Mouse (Mus musculus): Measurements from ENCODE around the gene Gm13277.
"Not testable (repeated sequence)": the region's sequence is repeated elsewhere in the genome, so short reads cannot be mapped to it uniquely, and the experiment has no call there.

Gm13277 gene

DNA sequence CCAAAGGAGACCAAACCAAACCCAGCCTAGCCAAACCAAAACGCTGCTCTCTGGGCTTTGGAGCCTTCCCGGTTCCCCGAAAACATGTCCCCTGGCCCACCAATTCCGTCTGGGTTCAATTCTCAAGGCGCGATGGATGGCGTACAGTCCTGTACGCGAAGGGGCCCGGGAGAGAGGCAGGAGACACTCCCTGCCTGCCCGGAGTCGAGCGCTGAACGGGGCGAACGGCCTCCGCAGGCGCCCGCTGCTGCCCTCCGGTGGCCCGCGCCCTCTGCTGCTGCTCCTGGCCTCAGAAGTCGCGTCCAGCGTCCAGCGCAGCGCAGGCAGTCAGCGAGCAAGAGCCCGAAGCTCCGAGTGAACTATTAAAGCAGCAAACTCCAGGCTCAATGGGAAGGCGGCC is 6.1 kb upstream of the Gm13277 start:
- in situ Hi-C loops (cut with MboI; ENCODE audit: low sequenced_read_pairs) = not testable (repeated sequence)

DNA sequence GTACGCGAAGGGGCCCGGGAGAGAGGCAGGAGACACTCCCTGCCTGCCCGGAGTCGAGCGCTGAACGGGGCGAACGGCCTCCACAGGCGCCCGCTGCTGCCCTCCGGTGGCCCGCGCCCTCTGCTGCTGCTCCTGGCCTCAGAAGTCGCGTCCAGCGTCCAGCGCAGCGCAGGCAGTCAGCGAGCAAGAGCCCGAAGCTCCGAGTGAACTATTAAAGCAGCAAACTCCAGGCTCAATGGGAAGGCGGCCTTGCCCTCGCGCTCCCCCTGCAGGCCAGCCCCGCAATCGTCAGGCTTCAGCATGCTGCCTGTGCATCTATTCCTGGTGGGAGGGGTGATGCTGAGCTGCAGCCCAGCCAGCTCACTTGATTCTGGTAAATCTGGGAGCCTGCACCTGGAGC is 3.0 kb upstream of the Gm13277 start, which contains the start of gene Gm13276:
Gene Gm13276 (plus strand): TSS at position 301 of the 400 bp plus-strand sequence.
- in situ Hi-C loops (cut with MboI; ENCODE audit: low sequenced_read_pairs) = not testable (repeated sequence)

DNA sequence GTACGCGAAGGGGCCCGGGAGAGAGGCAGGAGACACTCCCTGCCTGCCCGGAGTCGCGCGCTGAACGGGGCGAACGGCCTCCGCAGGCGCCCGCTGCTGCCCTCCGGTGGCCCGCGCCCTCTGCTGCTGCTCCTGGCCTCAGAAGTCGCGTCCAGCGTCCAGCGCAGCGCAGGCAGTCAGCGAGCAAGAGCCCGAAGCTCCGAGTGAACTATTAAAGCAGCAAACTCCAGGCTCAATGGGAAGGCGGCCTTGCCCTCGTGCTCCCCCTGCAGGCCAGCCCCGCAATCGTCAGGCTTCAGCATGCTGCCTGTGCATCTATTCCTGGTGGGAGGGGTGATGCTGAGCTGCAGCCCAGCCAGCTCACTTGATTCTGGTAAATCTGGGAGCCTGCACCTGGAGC is 2.8 kb downstream of the Gm13277 start, which contains the start of gene Gm13278:
Gene Gm13278 (plus strand): TSS at position 301 of the 400 bp plus-strand sequence.
- in situ Hi-C loops (cut with MboI; ENCODE audit: low sequenced_read_pairs) = not testable (repeated sequence)

DNA sequence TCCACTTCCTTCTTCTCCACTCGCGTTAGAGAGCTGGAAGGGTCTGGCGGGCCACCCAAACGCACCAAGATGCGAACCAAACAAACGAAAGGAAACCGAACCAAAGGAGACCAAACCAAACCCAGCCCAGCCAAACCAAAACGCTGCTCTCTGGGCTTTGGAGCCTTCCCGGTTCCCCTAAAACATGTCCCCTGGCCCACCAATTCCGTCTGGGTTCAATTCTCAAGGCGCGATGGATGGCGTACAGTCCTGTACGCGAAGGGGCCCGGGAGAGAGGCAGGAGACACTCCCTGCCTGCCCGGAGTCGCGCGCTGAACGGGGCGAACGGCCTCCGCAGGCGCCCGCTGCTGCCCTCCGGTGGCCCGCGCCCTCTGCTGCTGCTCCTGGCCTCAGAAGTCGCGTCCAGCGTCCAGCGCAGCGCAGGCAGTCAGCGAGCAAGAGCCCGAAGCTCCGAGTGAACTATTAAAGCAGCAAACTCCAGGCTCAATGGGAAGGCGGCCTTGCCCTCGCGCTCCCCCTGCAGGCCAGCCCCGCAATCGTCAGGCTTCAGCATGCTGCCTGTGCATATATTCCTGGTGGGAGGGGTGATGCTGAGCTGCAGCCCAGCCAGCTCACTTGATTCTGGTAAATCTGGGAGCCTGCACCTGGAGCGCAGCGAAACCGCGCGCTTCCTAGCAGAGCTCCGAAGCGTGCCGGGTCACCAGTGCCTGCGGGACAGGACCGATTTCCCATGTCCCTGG is 5.7 kb downstream of the Gm13277 start, which contains the start of gene Gm13275:
Gene Gm13275 (plus strand): TSS at position 552 of the 740 bp plus-strand sequence.
- in situ Hi-C loops (cut with MboI; ENCODE audit: low sequenced_read_pairs) = not testable (repeated sequence)

DNA sequence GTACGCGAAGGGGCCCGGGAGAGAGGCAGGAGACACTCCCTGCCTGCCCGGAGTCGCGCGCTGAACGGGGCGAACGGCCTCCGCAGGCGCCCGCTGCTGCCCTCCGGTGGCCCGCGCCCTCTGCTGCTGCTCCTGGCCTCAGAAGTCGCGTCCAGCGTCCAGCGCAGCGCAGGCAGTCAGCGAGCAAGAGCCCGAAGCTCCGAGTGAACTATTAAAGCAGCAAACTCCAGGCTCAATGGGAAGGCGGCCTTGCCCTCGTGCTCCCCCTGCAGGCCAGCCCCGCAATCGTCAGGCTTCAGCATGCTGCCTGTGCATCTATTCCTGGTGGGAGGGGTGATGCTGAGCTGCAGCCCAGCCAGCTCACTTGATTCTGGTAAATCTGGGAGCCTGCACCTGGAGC is 8.7 kb downstream of the Gm13277 start, which contains the start of gene Gm13279:
Gene Gm13279 (plus strand): TSS at position 301 of the 400 bp plus-strand sequence.
- in situ Hi-C loops (cut with MboI; ENCODE audit: low sequenced_read_pairs) = not testable (repeated sequence)

DNA sequence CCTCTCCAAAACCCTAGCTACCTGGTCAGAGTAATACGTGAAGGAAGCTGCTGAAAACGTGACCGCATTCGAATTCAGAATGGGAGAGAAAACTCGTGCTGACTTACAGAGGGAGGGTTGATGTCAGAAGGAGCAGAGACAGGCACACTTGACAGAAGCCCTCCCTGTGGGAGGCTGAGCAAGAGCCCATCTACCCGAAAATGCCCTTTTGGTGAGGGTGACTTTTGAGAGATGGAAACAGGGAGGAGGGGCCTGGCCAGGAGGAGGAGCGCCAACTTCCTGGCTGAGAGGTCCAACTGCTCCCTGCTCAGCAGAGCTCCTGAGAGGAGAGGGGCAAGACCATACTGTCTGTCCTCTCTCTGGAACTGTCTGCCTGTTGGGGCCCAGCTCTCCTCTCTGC is 10.9 kb downstream of the Gm13277 start, which contains the start of gene Gm13285:
Gene Gm13285 (plus strand): TSS at position 301 of the 400 bp plus-strand sequence.
- in situ Hi-C loops (cut with MboI; ENCODE audit: low sequenced_read_pairs) = not testable (repeated sequence)

DNA sequence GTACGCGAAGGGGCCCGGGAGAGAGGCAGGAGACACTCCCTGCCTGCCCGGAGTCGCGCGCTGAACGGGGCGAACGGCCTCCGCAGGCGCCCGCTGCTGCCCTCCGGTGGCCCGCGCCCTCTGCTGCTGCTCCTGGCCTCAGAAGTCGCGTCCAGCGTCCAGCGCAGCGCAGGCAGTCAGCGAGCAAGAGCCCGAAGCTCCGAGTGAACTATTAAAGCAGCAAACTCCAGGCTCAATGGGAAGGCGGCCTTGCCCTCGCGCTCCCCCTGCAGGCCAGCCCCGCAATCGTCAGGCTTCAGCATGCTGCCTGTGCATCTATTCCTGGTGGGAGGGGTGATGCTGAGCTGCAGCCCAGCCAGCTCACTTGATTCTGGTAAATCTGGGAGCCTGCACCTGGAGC is 14.5 kb downstream of the Gm13277 start, which contains the start of gene Gm13287:
Gene Gm13287 (plus strand): TSS at position 301 of the 400 bp plus-strand sequence.
- in situ Hi-C loops (cut with MboI; ENCODE audit: low sequenced_read_pairs) = not testable (repeated sequence)

DNA sequence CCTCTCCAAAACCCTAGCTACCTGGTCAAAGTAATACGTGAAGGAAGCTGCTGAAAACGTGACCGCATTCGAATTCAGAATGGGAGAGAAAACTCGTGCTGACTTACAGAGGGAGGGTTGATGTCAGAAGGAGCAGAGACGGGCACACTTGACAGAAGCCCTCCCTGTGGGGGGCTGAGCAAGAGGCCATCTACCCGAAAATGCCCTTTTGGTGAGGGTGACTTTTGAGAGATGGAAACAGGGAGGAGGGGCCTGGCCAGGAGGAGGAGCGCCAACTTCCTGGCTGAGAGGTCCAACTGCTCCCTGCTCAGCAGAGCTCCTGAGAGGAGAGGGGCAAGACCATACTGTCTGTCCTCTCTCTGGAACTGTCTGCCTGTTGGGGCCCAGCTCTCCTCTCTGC is 16.8 kb downstream of the Gm13277 start, which contains the start of gene Gm13288:
Gene Gm13288 (plus strand): TSS at position 301 of the 400 bp plus-strand sequence.
- in situ Hi-C loops (cut with MboI; ENCODE audit: low sequenced_read_pairs) = not testable (repeated sequence)

DNA sequence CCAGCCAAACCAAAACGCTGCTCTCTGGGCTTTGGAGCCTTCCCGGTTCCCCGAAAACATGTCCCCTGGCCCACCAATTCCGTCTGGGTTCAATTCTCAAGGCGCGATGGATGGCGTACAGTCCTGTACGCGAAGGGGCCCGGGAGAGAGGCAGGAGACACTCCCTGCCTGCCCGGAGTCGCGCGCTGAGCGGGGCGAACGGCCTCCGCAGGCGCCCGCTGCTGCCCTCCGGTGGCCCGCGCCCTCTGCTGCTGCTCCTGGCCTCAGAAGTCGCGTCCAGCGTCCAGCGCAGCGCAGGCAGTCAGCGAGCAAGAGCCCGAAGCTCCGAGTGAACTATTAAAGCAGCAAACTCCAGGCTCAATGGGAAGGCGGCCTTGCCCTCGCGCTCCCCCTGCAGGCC is 17.3 kb downstream of the Gm13277 start:
- in situ Hi-C loops (cut with MboI; ENCODE audit: low sequenced_read_pairs) = not testable (repeated sequence)

DNA sequence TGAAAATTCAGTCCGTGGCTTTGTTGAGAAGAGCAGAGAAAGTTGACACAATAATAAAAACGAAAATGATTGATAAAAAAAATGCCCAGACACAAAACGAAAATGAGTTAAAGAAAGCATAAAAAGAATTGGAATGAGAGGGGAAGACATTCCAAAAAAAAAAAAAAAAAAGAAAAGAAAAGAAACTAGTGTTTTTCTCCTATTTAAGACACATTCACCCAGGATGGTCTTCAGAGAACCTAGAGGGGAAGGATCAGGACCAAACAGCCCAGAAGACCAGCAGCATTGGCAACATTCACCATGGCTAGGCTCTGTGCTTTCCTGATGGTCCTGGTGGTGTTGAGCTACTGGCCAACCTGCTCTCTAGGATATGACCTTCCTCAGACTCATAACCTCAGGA is 27.5 kb downstream of the Gm13277 start, which contains the start of gene Ifna7:
Gene Ifna7 (plus strand): TSS at position 301 of the 400 bp plus-strand sequence.
- in situ Hi-C loops (cut with MboI; ENCODE audit: low sequenced_read_pairs) = no loop called here

DNA sequence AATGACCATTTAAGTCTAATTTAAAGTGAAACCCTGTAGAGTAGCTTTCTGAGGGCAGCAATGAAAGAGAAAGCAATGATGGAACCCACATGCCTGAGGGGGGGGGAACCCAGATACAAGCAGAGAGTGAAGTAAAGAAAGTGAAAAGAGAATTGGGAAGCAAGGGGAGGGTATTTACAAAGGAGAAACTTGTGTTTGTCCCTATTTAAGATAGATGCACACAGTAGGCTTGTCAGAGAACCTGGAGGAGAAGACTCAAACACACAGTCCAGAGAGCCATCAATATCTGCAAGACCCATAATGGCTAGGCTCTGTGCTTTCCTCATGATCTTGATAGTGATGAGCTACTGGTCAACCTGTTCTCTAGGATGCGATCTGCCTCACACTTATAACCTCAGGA is 31.2 kb downstream of the Gm13277 start, which contains the start of gene Ifna11:
Gene Ifna11 (plus strand): TSS at position 301 of the 400 bp plus-strand sequence.
- in situ Hi-C loops (cut with MboI; ENCODE audit: low sequenced_read_pairs) = no loop called here

DNA sequence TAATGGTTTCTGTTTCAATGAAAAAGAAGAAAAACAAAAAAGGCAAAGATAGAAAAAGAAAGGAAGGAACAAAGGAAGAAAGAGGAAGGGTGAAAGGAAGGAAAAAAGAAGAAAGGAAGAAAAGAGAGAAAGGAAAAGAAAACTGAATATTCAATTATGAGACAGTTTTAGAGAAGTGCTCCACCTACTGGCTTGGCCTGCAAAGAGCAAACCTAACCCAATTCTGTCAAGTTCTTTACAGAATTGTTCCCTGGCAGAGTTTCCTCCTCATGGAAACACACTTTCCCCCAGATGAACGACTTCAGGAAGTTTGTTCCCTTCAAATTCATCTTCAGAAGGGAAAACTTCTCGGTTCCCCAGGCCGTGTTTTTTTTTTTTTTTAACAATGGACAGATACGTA is 34.6 kb downstream of the Gm13277 start:
- in situ Hi-C loops (cut with MboI; ENCODE audit: low sequenced_read_pairs) = no loop called here

DNA sequence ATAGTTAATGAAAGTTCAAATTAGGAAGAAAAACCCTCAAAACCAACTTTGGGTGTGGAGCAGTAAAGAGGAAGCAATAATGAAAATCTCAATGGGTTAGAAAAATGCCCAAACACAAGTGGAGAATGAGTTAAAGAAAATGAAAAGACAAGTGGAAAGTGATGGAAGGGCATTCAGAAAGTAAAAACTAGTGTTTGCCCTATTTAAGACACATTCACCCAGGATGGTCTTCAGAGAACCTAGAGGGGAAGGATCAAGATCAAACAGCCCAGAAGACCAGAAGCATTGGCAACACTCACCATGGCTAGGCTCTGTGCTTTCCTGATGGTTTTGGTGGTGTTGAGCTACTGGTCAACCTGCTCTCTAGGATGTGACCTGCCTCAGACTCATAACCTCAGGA is 38.7 kb downstream of the Gm13277 start, which contains the start of gene Ifna6:
Gene Ifna6 (plus strand): TSS at position 301 of the 400 bp plus-strand sequence.
- in situ Hi-C loops (cut with MboI; ENCODE audit: low sequenced_read_pairs) = not testable (repeated sequence)

DNA sequence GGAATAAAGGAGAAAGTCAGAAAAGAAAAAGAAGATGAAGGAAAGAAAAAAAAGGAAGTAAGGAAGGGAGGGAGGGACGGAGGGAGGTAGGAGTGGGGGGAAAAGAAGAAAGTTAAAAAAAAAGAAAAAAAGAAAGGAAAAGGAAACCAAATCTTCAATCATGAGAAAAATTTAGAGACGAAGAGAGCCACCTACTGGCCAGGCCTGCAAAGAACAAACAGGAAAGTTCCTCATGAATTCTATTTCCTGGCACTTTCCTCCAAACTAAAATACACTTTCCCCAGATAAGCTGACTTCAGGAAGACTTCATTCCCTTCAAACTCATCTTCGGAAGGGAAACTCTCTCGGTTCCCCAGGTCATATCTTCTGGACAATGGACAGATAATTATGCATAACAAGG is 42.1 kb downstream of the Gm13277 start:
- in situ Hi-C loops (cut with MboI; ENCODE audit: low sequenced_read_pairs) = no loop called here

DNA sequence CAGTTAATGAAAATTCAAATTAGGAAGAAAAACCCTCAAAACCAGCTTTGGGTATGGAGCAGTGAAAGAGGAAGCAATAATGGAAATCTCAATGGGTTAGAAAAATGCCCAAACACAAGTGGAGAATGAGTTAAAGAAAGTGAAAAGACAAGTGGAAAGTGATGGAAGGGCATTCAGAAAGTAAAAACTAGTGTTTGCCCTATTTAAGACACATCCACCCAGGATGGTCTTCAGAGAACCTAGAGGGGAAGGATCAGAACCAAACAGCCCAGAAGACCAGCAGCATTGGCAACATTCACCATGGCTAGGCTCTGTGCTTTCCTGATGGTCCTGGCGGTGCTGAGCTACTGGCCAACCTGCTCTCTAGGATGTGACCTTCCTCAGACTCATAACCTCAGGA is 46.8 kb downstream of the Gm13277 start, which contains the start of gene Ifna5:
Gene Ifna5 (plus strand): TSS at position 301 of the 400 bp plus-strand sequence.
- in situ Hi-C loops (cut with MboI; ENCODE audit: low sequenced_read_pairs) = not testable (repeated sequence)
